Mouse (Mus musculus): Measurements from ENCODE around the gene Setdb1. TPM values are rescaled to one million over a fixed set of nuclear protein-coding genes. Genes with fewer than 3 reads are reported as not detected.
"Not testable (repeated sequence)": the region's sequence is repeated elsewhere in the genome, so short reads cannot be mapped to it uniquely, and the experiment has no call there.

The Setdb1 gene
- total and polyA plus RNA-seq, 3 experiments, result 33.7 to 49.5 (median 43.2) TPM

GRCm38 (mm10) chr3:95370101-95370500 is 13.1 kb upstream of the Setdb1 start:
- Histone ChIP-seq H3K4me3 (replicated peaks in 1 of 3; ENCODE audit: low read depth in 2 of 3, low read length in 2 of 3, poor library complexity in 1 of 3) (no peak overlapping the region), H3K9me3 (replicated peaks; ENCODE audit: low read length) (no peaks in the 10 kb centered on the region), H3K9ac (ENCODE audit: insufficient read depth, low read depth) (no peak overlapping the region), H3K36me3 (replicated peaks in 1 of 2; ENCODE audit: control insufficient read depth in 1 of 2, insufficient read depth in 1 of 2, low read length in 1 of 2) (no peaks in the 10 kb centered on the region), H3K4me2 (ENCODE audit: insufficient read depth, low read depth, poor library complexity, severe bottlenecking) (no peak overlapping the region), H3K4me1 (ENCODE audit: control insufficient read depth in 1 of 2, insufficient read depth in 2 of 2) (peaks cover 0 to 3% of the 10 kb centered on the region in 2 experiments; a peak in 1 of 4 replicates), H3K27me3 (replicated peaks) (no peaks in the 10 kb centered on the region), H3K79me2 (replicated peaks; ENCODE audit: control insufficient read depth, extremely low read depth, insufficient read depth, poor library complexity, severe bottlenecking) (no peaks in the 10 kb centered on the region), H3K27ac (ENCODE audit: insufficient read depth, low read depth) (no peak overlapping the region)
- no peak for DNase-seq (ENCODE audit: extremely low read depth)
- dilution Hi-C loops (cut with MboI; ENCODE audit: extremely low pct_ligation_motif_present, extremely low pct_unique_long_range_greater_than_20kb, low sequenced_read_pairs) (no loop called here), in situ Hi-C loops (cut with MboI; ENCODE audit: low pct_ligation_motif_present, low pct_unique_long_range_greater_than_20kb, low sequenced_read_pairs) (no loop called here)
- no peak for TF ChIP-seq PAX5 (IDR thresholded peaks at IDR 0.05; ENCODE audit: low read length)
- no peak for TF ChIP-seq GABPA (IDR thresholded peaks at IDR 0.05; ENCODE audit: insufficient replicate concordance, low read depth, low read length)

- H3K4me1 ChIP-seq (ENCODE audit: control insufficient read depth in 1 of 2, insufficient read depth in 2 of 2), result peaks cover 3 to 14% of the 10 kb centered on the region in 2 experiments; a peak in 2 of 4 replicates
- H3K9me3 ChIP-seq (replicated peaks; ENCODE audit: low read length); in situ Hi-C loops (cut with MboI; ENCODE audit: low pct_ligation_motif_present, low pct_unique_long_range_greater_than_20kb, low sequenced_read_pairs); H3K4me2 ChIP-seq (ENCODE audit: insufficient read depth, low read depth, poor library complexity, severe bottlenecking); H3K9ac ChIP-seq (ENCODE audit: insufficient read depth, low read depth); H3K27me3 ChIP-seq (replicated peaks); dilution Hi-C loops (cut with MboI; ENCODE audit: extremely low pct_ligation_motif_present, extremely low pct_unique_long_range_greater_than_20kb, low sequenced_read_pairs); H3K36me3 ChIP-seq (replicated peaks in 1 of 2; ENCODE audit: control insufficient read depth in 1 of 2, insufficient read depth in 1 of 2, low read length in 1 of 2); H3K4me3 ChIP-seq (replicated peaks in 1 of 3; ENCODE audit: low read depth in 2 of 3, low read length in 2 of 3, poor library complexity in 1 of 3); H3K79me2 ChIP-seq (replicated peaks; ENCODE audit: control insufficient read depth, extremely low read depth, insufficient read depth, poor library complexity, severe bottlenecking): not testable (repeated sequence)
- TF ChIP-seq EP300 (IDR thresholded peaks at IDR 0.05; ENCODE audit: low read length) (peak; percentile 69), TCF12 (IDR thresholded peaks at IDR 0.05; ENCODE audit: low read depth, low read length) (peak; percentile 55), BHLHE40 (IDR thresholded peaks at IDR 0.05; ENCODE audit: low read depth, low read length) (0 out of 2 replicates have a peak, but pooled peaks have one; percentile 40), ETS1 (conservative IDR thresholded peaks at IDR 0.05; ENCODE audit: low read depth, low read length) (peak; percentile 49; the same call in 1 of the 2 replicates), IRF4 (IDR thresholded peaks at IDR 0.05; ENCODE audit: low read depth, low read length) (0 out of 2 replicates have a peak, but pooled peaks have one; percentile 11), MEF2A (IDR thresholded peaks at IDR 0.05; ENCODE audit: borderline replicate concordance, low read depth, low read length) (peak; percentile 55; the same call in 1 of the 2 replicates), MAFK (IDR thresholded peaks at IDR 0.05; ENCODE audit: insufficient replicate concordance, low read length) (peak; percentile 44; the same call in 1 of the 2 replicates), CHD2 (IDR thresholded peaks at IDR 0.05; ENCODE audit: low read length) (peak; percentile 47; the same call in 1 of the 2 replicates)
- peak overlapping the region; percentile 69 for H3K27ac ChIP-seq (ENCODE audit: insufficient read depth, low read depth)
- DNase-seq (ENCODE audit: extremely low read depth), result peak; percentile 67
Observed at GRCm38 (mm10) chr3:95360276-95360675, 3.3 kb upstream of the Setdb1 start.

GRCm38 (mm10) chr3:95357746-95358145 is 744 bp upstream of the Setdb1 start:
- no peak for DNase-seq (ENCODE audit: extremely low read depth)
- TF ChIP-seq MYC (IDR thresholded peaks at IDR 0.05; ENCODE audit: low read depth, low read length) (no peak), MXI1 (IDR thresholded peaks at IDR 0.05; ENCODE audit: low read depth, low read length) (no peak), POLR2A (IDR thresholded peaks at IDR 0.05; ENCODE audit: low read depth, low read length) (no peak), E2F4 (IDR thresholded peaks at IDR 0.05; ENCODE audit: insufficient replicate concordance, low read depth, low read length) (no peak), ZMIZ1 (IDR thresholded peaks at IDR 0.05; ENCODE audit: low read depth, low read length) (no peak), JUND (conservative IDR thresholded peaks at IDR 0.05; ENCODE audit: low read depth, low read length) (no peak), BHLHE40 (IDR thresholded peaks at IDR 0.05; ENCODE audit: low read depth, low read length) (no peak), RAD21 (IDR thresholded peaks at IDR 0.05; ENCODE audit: low read depth, low read length) (no peak), ZKSCAN1 (IDR thresholded peaks at IDR 0.05; ENCODE audit: borderline replicate concordance, low read depth, low read length) (no peak), SIN3A (IDR thresholded peaks at IDR 0.05; ENCODE audit: low read length) (no peak), MEF2A (IDR thresholded peaks at IDR 0.05; ENCODE audit: borderline replicate concordance, low read depth, low read length) (no peak), HCFC1 (IDR thresholded peaks at IDR 0.05; ENCODE audit: low read depth, low read length) (no peak), GABPA (IDR thresholded peaks at IDR 0.05; ENCODE audit: insufficient replicate concordance, low read depth, low read length) (no peak), ZC3H11A (IDR thresholded peaks at IDR 0.05; ENCODE audit: low read depth, low read length) (no peak), CTCF (conservative IDR thresholded peaks at IDR 0.05 in 1 of 2, IDR thresholded peaks at IDR 0.05 in 1 of 2; ENCODE audit: low read depth in 2 of 2, low read length in 2 of 2) (no peak)
- dilution Hi-C loops (cut with MboI; ENCODE audit: extremely low pct_ligation_motif_present, extremely low pct_unique_long_range_greater_than_20kb, low sequenced_read_pairs), result no loop called here
- Histone ChIP-seq H3K36me3 (replicated peaks in 1 of 2; ENCODE audit: control insufficient read depth in 1 of 2, insufficient read depth in 1 of 2, low read length in 1 of 2) (peaks cover 11 to 15% of the 10 kb centered on the region in 2 experiments), H3K27me3 (replicated peaks) (no peaks in the 10 kb centered on the region), H3K4me2 (ENCODE audit: insufficient read depth, low read depth, poor library complexity, severe bottlenecking) (no peak overlapping the region), H3K79me2 (replicated peaks; ENCODE audit: control insufficient read depth, extremely low read depth, insufficient read depth, poor library complexity, severe bottlenecking) (peaks cover 11% of the 10 kb centered on the region), H3K9me3 (replicated peaks; ENCODE audit: low read length) (peaks cover 3% of the 10 kb centered on the region), H3K4me1 (ENCODE audit: control insufficient read depth in 1 of 2, insufficient read depth in 2 of 2) (peaks cover 3 to 18% of the 10 kb centered on the region in 2 experiments; a peak in 2 of 4 replicates), H3K27ac (ENCODE audit: insufficient read depth, low read depth) (no peak overlapping the region), H3K4me3 (replicated peaks in 1 of 3; ENCODE audit: low read depth in 2 of 3, low read length in 2 of 3, poor library complexity in 1 of 3) (no peak overlapping the region), H3K9ac (ENCODE audit: insufficient read depth, low read depth) (no peak overlapping the region)
- in situ Hi-C loops (cut with MboI; ENCODE audit: low pct_ligation_motif_present, low pct_unique_long_range_greater_than_20kb, low sequenced_read_pairs), result no loop called here
